Mouse (Mus musculus) layer of hippocampus, postnatal 10 days (tissue): ENCODE measurements around the gene Ankrd9. TPM values are rescaled to one million over a fixed set of nuclear protein-coding genes. Genes with fewer than 3 reads are reported as not detected.

Experiments used
- total RNA-seq, 2 experiments: library from RNA; stranded (reverse); gene quantifications; 2 replicates each; pipeline ENCODE4 v1.2.3; 2021

Gene Ankrd9
- total RNA-seq, 2 experiments from 2014 or later = 8.2 to 9.6 TPM

Other genes starting within 250 kb of the Ankrd9 start
- 10 to 100 TPM; 36.3 to 40.5 TPM for gene Wdr20, start 241.1 kb downstream of the Ankrd9 start, total RNA-seq
- gene Mok, start 138.1 kb downstream of the Ankrd9 start, total RNA-seq = 1 to 10 TPM; 9.8 to 9.9 TPM
- gene Zfp839, start 128.8 kb downstream of the Ankrd9 start, total RNA-seq = 10 to 100 TPM in 1 of 2 experiments, 1 to 10 TPM in 1; 8.5 to 11.0 TPM
- 10 to 100 TPM; 71.9 to 84.1 TPM for gene Cinp, start 89.9 kb downstream of the Ankrd9 start, total RNA-seq
- gene Tecpr2, start 89.8 kb downstream of the Ankrd9 start, total RNA-seq = 10 to 100 TPM; 33.9 to 36.4 TPM
- gene Rcor1, start 60.3 kb upstream of the Ankrd9 start, total RNA-seq = 10 to 100 TPM; 18.0 to 19.0 TPM
- 10 to 100 TPM; 94.1 to 99.9 TPM for gene Traf3, start 187.3 kb upstream of the Ankrd9 start, total RNA-seq
- not detected for gene 4930595D18Rik, start 205.5 kb upstream of the Ankrd9 start, total RNA-seq